Mouse (Mus musculus) neural tube, embryonic 14.5 days (tissue): ENCODE measurements around the gene Nell1. TPM values are rescaled to one million over a fixed set of nuclear protein-coding genes. Genes with fewer than 3 reads are reported as not detected.

Experiments used
- ATAC-seq: fragments of 200-750 bp; cut with Nextera tagmentation; 2 replicates; pipeline ENCODE4 v1.8.0; 2017; ENCODE audit warnings: low read depth, mild to moderate bottlenecking, moderate TSS enrichment, moderate library complexity
- H3K27ac ChIP-seq: fragments of 300-500 bp; sonication (generic); 2 replicates; pipeline ENCODE4 v1.5.1; 2014; ENCODE audit warnings: low read depth, mild to moderate bottlenecking, control low read depth, low read length, moderate library complexity, mixed read lengths
- H3K27me3 ChIP-seq: fragments of 300-500 bp; sonication (generic); 2 replicates; pipeline ENCODE4 v1.6.1; 2014; ENCODE audit warnings: low read length; ENCODE audit not compliant: control insufficient read depth, insufficient read depth
- H3K36me3 ChIP-seq: fragments of 300-500 bp; sonication (generic); 2 replicates; pipeline ENCODE4 v1.6.1; 2014; ENCODE audit warnings: low read length, mixed read lengths; ENCODE audit not compliant: control insufficient read depth, insufficient read depth
- H3K4me1 ChIP-seq: fragments of 300-500 bp; sonication (generic); 2 replicates; pipeline ENCODE4 v1.6.1; 2014; ENCODE audit warnings: low read length; ENCODE audit not compliant: control insufficient read depth, insufficient read depth
- H3K4me2 ChIP-seq: fragments of 300-500 bp; sonication (generic); 2 replicates; pipeline ENCODE4 v1.6.1; 2014; ENCODE audit warnings: mild to moderate bottlenecking, low read depth, low read length, control low read depth
- H3K4me3 ChIP-seq: fragments of 300-500 bp; sonication (generic); 2 replicates; pipeline ENCODE4 v1.5.1; 2014; ENCODE audit warnings: low read depth, low read length, control low read depth, mixed read lengths
- H3K9ac ChIP-seq: fragments of 300-500 bp; sonication (generic); replicated peaks from 2 replicates; pipeline ENCODE4 v1.6.1; 2014; ENCODE audit warnings: low read depth, mild to moderate bottlenecking, control low read depth, low read length, mixed read lengths
- H3K9me3 ChIP-seq: fragments of 300-500 bp; sonication (generic); 2 replicates; pipeline ENCODE4 v1.6.1; 2016; ENCODE audit warnings: low read length; ENCODE audit not compliant: control insufficient read depth
- WGBS: fragments of 180-500 bp; shearing (Covaris S2); extraction: QIAGEN DNeasy Blood & Tissue Kit; methylation state at CpG from one replicate; pipeline ENCODE4 v1.1.7; 2014; 5-methylcytosine and 5-hydroxymethylcytosine counted together
- polyA plus RNA-seq: library from polyadenylated mRNA; unstranded; fragments of >200 nt; fragmentation: Nextera tagmentation; extraction: Ambion mirVana; gene quantifications from 2 replicates; pipeline ENCODE4 v1.2.1, GENCODE M21; 2014

The Nell1 gene
- polyA plus RNA-seq, 1 experiment from 2014 or later, result 51.3 TPM

GRCm38 (mm10) chr7:50755516-50755915, 780.9 kb downstream of the Nell1 start:
- no peaks in the 10 kb centered on the region for H3K27me3 ChIP-seq
- H3K4me2 ChIP-seq, result no peak overlapping the region
- no peaks in the 10 kb centered on the region for H3K36me3 ChIP-seq
- H3K9ac ChIP-seq, result no peak overlapping the region
- WGBS, result 91% methylated on average over 3 of the region's 3 CpGs
- no peaks in the 10 kb centered on the region for H3K9me3 ChIP-seq
- no peak overlapping the region for H3K27ac ChIP-seq
- H3K4me1 ChIP-seq, result no peaks in the 10 kb centered on the region
- ATAC-seq, result no peak
- H3K4me3 ChIP-seq, result no peak overlapping the region

GRCm38 (mm10) chr7:50756409-50756808, 781.7 kb downstream of the Nell1 start:
- no peak overlapping the region for H3K27ac ChIP-seq

GRCm38 (mm10) chr7:50773516-50773915, 798.9 kb downstream of the Nell1 start:
- Histone ChIP-seq H3K4me2 (no peak overlapping the region), H3K27ac (no peak overlapping the region), H3K27me3 (no peaks in the 10 kb centered on the region), H3K9ac (no peak overlapping the region), H3K4me1 (no peaks in the 10 kb centered on the region), H3K9me3 (no peaks in the 10 kb centered on the region), H3K36me3 (no peaks in the 10 kb centered on the region), H3K4me3 (no peak overlapping the region)
- ATAC-seq, result no peak

More at GRCm38 (mm10) chr7:50756409-50756808, 781.7 kb downstream of the Nell1 start:
- 60% methylated on average over 5 of the region's 5 CpGs for WGBS
- ATAC-seq, result no peak
- Histone ChIP-seq H3K36me3 (no peaks in the 10 kb centered on the region), H3K4me3 (no peak overlapping the region), H3K9me3 (no peaks in the 10 kb centered on the region), H3K9ac (no peak overlapping the region), H3K27me3 (no peaks in the 10 kb centered on the region), H3K4me2 (no peak overlapping the region), H3K4me1 (no peaks in the 10 kb centered on the region)

- Histone ChIP-seq H3K36me3 (no peaks in the 10 kb centered on the region), H3K27me3 (no peaks in the 10 kb centered on the region), H3K27ac (no peak overlapping the region), H3K4me2 (no peak overlapping the region), H3K9me3 (no peaks in the 10 kb centered on the region), H3K4me3 (no peak overlapping the region), H3K9ac (no peak overlapping the region), H3K4me1 (no peaks in the 10 kb centered on the region)
- 97% methylated on average over 1 of the region's 1 CpGs for WGBS
- no peak for ATAC-seq
Measured at GRCm38 (mm10) chr7:50781105-50781504, 806.4 kb downstream of the Nell1 start.

GRCm38 (mm10) chr7:50783652-50784051, 809.0 kb downstream of the Nell1 start:
- Histone ChIP-seq H3K27ac (no peak overlapping the region), H3K4me1 (no peaks in the 10 kb centered on the region), H3K36me3 (no peaks in the 10 kb centered on the region), H3K9ac (no peak overlapping the region), H3K4me3 (no peak overlapping the region), H3K4me2 (no peak overlapping the region), H3K27me3 (no peaks in the 10 kb centered on the region), H3K9me3 (no peaks in the 10 kb centered on the region)
- ATAC-seq, result no peak
- 55% methylated on average over 1 of the region's 1 CpGs for WGBS

GRCm38 (mm10) chr7:50826180-50826579, 851.5 kb downstream of the Nell1 start:
- Histone ChIP-seq H3K27ac (no peak overlapping the region), H3K4me1 (0 out of 2 replicates have a peak, but pooled peaks cover 2% of the 10 kb centered on the region), H3K9ac (no peak overlapping the region), H3K4me3 (no peak overlapping the region), H3K27me3 (no peaks in the 10 kb centered on the region), H3K9me3 (no peaks in the 10 kb centered on the region), H3K4me2 (no peak overlapping the region), H3K36me3 (no peaks in the 10 kb centered on the region)
- peak; percentile 61; the same call in 1 of the 2 replicates for ATAC-seq
- 11% methylated on average over 7 of the region's 7 CpGs for WGBS

- H3K4me3 ChIP-seq, result no peak overlapping the region
- ATAC-seq, result peak; percentile 71; the same call in 1 of the 2 replicates
- H3K27me3 ChIP-seq, result no peaks in the 10 kb centered on the region
- H3K4me2 ChIP-seq, result no peak overlapping the region
- no peaks in the 10 kb centered on the region for H3K36me3 ChIP-seq
- peaks cover 4% of the 10 kb centered on the region; the same call in 1 of the 2 replicates for H3K4me1 ChIP-seq
- WGBS, result 52% methylated on average over 3 of the region's 3 CpGs
- H3K9me3 ChIP-seq, result no peaks in the 10 kb centered on the region
- H3K27ac ChIP-seq, result no peak overlapping the region
- no peak overlapping the region for H3K9ac ChIP-seq
Measured at GRCm38 (mm10) chr7:50832799-50833198, 858.1 kb downstream of the Nell1 start.

GRCm38 (mm10) chr7:50842646-50843045, 868.0 kb downstream of the Nell1 start:
- H3K27ac ChIP-seq, result no peak overlapping the region
- no peak overlapping the region for H3K4me2 ChIP-seq
- H3K4me3 ChIP-seq, result no peak overlapping the region
- H3K4me1 ChIP-seq, result no peaks in the 10 kb centered on the region
- H3K9ac ChIP-seq, result no peak overlapping the region
- H3K36me3 ChIP-seq, result no peaks in the 10 kb centered on the region
- no peaks in the 10 kb centered on the region for H3K9me3 ChIP-seq
- H3K27me3 ChIP-seq, result no peaks in the 10 kb centered on the region
- no peak for ATAC-seq

- no peak for ATAC-seq
- no peak overlapping the region for H3K4me2 ChIP-seq
- H3K27ac ChIP-seq, result no peak overlapping the region
- H3K4me1 ChIP-seq, result no peaks in the 10 kb centered on the region
- no peaks in the 10 kb centered on the region for H3K36me3 ChIP-seq
- no peaks in the 10 kb centered on the region for H3K9me3 ChIP-seq
- no peak overlapping the region for H3K9ac ChIP-seq
- H3K4me3 ChIP-seq, result no peak overlapping the region
- no peaks in the 10 kb centered on the region for H3K27me3 ChIP-seq
- 76% methylated on average over 1 of the region's 1 CpGs for WGBS
Measured at GRCm38 (mm10) chr7:50847921-50848320, 873.3 kb downstream of the Nell1 start.

- Histone ChIP-seq H3K9ac (no peak overlapping the region), H3K9me3 (no peaks in the 10 kb centered on the region), H3K4me1 (no peaks in the 10 kb centered on the region), H3K4me3 (no peak overlapping the region), H3K27me3 (no peaks in the 10 kb centered on the region), H3K4me2 (no peak overlapping the region), H3K36me3 (no peaks in the 10 kb centered on the region), H3K27ac (no peak overlapping the region)
- 31% methylated on average over 1 of the region's 1 CpGs for WGBS
- no peak for ATAC-seq
Measured at GRCm38 (mm10) chr7:50850271-50850670, 875.6 kb downstream of the Nell1 start.
